Mouse (Mus musculus) spleen, postnatal 4 days (tissue): ENCODE data around the gene Dtd1.

Source experiments
- DNase-seq, 2 experiments: peaks; one replicate each; pipeline ENCODE4 v3.0.0; 2022; ENCODE audit warnings: low spot score in 2 of 2

Gene Dtd1

DNA sequence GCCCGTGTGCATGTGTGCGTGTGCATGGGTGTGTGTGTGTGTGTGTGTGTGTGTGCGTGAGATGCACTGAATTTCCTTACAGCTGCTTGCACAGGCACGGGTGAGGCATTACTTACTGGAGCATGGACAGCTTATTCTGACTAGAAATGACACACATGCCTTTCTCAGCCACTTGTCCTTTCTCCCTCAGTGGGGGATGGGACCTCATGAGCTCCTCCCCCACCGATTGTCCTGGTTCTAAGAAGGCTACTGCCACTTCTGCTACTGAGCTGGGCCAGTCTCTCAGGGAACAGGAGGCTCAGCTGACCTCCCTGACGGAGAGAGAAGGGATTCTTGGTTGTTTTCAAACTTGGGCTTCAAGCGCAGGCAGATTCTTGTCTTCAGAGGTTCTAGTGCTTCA, 40.4 kb downstream of the Dtd1 start:
- no peak for DNase-seq

DNA sequence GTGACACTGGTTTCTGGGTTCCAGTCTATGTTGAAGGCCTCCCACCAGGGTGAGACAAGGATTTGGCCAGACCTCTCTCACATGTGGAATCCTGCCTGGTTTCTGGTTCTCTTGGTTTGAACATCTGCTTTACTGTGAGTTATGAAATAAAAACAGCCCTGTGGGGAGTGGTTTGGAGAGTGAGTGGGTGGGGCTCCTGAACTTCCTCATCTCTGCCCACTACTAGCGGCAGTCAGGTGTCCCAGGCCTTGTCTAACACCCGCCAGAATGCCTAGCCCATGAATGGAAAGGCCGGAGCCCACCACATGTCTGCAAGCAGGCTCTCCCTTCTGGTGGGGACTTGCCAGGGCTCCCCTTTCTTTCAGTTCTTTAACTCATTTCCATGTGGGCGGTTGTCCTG, 42.3 kb downstream of the Dtd1 start:
- DNase-seq, result peak in 1 of 2 experiments; percentile 25

DNA sequence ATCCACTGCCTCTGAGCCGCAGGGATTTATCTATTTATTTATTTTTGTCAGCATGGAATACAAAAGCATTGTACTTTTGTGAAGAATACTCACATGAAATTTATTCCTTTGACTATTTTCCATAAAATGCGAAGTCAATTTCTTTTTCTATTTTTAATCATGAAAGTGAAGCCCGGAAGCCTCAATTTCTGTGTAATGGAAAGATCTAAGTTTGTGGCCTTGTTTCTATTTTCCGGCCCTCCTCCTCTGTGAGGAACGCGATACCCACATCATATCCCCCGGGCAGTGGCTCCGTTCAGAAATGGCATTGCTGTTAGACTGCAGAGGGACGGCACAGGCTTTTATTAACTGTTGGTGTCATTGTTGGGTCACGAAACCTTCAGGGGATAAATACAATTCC, 46.7 kb downstream of the Dtd1 start:
- no peak for DNase-seq

DNA sequence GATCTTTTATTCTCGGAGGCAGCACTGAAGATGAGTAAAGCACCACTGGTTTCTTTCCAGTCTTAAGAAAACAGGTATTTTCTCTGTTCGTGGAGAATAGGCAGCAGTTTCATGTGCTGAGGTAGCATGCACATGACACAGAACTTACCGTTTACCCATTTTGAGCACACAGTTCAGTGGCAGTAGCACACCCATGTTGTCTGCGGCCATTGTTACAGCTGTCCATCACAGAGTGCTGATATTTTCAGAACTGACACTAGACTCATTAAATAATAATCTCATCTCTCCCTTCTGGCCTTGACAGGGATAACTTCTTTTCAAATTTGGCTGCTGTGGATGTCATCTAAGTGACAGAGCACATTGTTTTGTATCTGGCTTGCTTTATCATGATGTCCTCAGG, 47.5 kb downstream of the Dtd1 start:
- no peak for DNase-seq

DNA sequence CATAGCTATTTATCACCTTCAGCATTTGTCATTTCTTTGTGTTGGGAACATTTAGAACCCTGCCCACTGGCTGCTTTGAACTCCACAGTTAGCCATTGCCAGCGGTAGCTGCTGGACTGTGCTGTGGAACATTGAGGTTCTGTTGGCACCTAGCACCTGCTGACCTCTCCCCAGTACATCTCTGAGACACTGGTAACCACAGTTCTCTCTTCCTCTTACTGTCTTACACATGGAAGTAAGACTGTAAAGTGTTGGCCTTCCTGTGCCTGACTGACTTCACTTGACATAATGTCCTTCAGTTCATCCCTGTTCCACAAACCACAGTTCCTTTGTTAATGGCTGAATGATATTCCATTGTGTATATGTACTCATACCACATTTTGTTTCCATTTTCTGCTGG, 50.3 kb downstream of the Dtd1 start:
- DNase-seq, result no peak

DNA sequence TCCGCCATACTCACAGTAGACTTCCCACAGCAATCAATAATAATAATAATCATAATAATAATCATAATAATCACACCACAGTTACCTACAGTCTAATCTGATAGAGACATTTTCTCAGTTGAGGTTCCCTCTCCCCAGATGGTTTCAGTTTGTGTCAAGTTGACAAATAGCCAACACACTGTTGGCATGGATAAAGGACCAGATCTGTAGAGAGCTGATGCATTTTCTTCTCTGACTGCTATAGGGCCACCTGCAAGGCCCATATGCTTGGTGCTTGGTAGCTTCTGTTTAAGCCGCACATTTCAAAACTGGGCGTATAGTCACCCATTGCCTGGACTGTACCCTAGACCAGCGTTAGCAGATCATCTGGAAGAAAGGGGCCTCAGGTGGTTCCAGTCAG, 53.1 kb downstream of the Dtd1 start:
- no peak for DNase-seq

DNA sequence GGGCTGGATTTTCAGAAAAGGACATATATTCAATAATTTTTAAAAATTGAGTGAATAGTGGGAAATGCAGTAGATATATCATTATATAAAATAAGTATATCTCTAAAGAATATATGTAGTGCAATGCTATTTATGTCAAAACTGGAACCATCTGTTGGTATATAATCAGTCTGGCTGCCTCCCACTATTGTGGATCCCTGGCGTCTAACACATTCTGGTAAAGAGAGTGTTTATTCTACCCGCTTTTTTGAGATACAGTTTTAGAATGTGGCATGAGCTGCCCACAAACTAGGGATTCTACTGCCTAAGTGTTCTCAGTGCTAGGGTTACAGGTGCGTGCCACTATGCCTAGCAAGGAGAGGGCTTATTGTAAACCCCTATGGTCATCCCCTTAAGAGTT, 55.6 kb downstream of the Dtd1 start:
- no peak for DNase-seq

DNA sequence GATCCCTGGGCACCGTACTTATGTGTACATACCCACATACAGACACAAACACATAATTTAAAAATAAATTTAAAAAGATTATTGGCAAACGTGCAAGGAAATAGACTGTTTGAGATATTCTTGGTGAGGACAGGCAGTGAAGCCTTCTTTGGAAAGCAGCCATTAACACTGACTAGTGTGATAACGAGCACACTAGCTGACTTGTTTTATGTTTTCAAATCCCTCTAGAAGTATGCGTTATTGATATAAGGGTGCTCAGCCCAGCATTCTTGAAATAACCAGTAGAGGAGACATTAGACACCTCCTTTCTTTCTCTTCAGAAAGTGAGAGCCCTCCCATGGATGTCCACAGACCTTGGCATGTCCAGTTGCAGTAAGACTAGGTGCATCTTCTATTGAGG, 68.8 kb downstream of the Dtd1 start:
- DNase-seq, result no peak

DNA sequence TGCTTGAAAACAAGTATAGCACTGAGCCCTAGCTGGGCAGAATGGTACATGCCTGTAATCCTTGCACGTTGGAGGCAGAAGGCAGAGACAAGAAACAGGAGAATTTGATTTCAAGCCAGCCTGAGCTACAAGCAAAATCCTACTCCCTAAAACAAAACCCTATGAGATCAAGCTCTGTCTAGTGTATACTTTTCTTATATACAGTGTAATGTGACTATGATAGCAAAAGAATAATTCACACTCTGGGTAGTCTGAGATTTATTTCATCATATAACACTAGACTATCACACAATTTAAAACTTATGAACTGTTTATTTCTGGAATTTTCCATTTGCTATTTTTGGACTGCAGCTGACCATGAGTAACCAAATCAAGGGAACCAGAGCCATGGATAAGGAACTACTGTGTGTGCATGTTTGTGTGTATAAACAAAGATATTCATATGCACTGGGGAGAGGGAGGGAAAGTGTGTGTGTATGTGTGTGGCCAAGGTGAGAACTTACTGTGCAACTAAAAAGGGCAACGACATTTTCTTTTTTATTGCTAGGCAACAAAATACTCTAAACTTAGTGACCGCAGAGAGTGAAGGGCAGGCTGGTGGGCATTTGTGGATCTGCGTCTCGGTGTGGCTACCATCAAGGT, 70.7 kb downstream of the Dtd1 start:
- DNase-seq, result no peak

DNA sequence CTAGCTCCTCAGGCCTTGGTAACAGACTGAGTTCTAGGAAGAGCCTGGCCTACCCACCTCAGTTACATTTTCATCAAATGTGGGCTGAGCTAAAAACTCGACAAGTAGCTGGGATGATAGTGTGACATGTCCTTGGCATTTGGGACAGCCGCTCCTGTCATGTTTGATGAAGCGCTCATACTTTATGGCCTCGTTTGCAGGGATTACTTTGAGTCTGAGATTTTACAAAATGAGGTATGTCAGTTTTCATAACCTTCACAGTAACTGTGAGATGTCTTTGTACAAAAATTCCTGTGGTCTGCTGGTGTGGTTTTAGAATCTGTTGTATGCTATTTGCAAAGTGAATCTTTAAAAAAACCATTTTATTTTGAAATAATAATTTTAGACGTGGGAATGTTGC, 72.7 kb downstream of the Dtd1 start:
- no peak for DNase-seq

DNA sequence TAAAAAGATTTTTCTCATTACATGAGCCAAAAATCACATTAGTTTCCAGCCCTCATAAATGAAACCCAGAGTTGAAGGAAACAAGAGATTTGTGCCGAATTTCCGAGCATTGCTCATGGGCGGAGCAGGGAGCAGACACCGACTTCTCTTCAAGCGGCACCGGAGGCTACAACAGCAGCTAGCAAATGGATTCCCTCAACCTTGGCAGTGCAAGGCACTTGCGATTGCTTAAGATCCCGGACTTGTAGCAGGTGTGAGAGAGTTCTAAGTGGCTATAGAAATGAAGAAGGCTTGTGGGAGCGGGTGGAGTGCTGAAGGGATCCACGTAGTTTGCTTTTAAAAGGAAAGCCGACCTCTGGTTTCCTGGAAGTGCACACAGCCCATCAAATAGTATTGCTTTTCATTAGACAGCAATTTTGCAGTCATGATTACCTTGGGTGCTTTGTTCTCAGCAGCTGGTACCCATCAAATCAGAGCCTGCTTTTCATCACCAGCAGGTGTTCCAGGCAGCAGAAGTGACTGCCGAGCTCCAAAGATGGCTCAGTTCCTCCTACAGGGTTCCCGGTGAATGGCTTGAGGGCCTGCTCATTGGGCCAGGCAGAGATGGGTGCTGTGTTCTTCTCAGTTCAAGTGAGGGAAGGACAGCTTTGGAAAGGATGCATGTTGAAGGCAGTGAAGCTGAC, 77.0 kb downstream of the Dtd1 start:
- DNase-seq, result no peak

DNA sequence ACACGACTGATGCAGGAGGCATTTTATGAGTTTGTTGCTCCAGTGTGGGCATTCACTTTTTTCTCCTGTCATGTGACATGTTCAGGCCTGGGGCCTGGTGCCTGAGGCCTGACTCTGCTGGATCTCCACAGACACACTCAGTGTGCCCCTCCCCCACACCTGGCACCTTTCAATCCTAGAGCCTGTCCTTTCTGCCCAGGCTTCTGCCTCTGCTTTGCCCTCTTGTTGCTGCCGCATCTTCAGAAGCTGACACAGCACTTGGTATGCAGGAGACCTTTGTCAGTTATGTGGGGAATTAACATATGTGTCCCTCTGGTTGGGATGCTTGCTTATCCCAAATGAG, 77.5 kb downstream of the Dtd1 start:
- DNase-seq, result no peak

DNA sequence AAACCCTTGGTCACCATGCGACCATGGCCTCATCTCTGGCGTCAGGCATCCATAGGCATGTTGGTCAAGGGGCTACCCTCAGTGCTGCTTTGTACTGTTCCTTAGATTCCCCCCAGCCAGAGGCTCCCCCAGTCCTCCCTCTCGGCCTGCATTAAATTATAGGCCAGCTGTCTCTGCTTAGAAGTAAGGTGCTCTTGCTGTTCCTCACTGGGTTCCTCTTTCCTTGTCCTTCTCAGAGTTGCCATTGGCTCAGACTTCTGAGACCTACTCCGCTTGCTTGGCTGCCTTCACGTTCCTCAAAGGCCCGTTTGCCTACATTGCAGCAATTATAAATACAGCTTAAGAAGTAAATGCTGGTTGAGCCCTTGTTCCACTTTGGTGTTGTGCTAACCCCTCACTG, 79.1 kb downstream of the Dtd1 start:
- DNase-seq, result no peak

DNA sequence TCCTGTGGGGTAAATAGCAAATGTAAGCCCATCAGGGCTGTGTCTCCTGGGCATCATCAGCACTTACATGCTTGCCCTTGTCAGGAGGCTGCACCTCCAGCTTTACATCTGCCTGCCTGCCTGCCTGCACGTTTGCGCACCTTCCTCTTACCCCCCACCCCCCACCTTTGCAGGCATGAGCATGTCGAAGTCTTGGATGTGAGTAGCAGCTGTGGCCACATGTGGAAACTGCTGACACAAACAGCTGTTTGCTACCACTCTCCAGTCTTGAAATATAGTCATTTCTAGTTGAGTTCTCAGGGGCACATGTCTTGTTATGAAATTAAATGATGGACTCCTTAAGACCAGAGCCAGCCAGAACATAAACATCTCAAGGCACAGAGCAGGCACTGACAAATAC, 79.7 kb downstream of the Dtd1 start:
- DNase-seq, result no peak

DNA sequence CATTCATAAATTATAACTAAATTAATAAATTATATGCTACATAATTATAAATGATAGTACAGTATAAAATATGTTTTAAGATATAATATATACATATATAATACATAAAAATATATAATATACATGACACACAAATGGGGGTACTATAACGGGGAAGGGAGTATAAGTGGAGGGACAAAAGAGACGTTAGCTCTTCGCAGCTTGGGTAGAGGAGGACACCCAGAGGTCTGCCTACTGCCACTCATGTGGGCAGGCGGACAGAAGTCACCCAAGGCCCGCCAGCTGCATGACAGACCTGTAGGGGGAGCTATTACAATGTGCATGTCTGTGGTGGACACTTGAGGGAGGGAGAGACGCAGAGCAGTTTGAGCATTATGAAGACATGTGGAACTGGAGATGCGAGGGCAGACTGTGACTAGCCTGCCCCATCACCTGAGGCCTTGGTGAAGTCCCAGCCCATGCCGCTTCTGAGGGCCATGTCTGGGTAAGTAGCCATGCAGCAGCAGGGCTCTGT, 92.6 kb downstream of the Dtd1 start:
- DNase-seq, result peak in 1 of 2 experiments; percentile 19

DNA sequence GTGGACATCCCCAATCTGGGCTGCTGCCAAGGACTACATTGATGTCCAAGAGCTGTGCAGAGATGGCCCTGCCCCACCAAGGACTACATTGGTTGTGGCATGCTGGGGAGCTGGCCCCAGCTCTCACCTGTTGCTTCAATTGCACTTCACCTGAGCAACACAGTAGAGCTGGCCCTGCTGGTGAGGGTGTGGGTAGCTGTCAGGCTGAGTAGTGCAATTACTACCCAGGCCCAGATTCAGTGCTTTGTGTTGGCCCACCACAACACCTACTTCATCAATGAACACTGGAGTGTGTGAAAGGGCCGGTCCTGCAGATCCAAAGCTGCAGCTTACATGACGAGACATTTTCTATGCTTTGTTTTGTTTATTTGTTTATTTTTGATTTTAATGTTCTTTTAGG, 93.1 kb downstream of the Dtd1 start:
- DNase-seq, result no peak

DNA sequence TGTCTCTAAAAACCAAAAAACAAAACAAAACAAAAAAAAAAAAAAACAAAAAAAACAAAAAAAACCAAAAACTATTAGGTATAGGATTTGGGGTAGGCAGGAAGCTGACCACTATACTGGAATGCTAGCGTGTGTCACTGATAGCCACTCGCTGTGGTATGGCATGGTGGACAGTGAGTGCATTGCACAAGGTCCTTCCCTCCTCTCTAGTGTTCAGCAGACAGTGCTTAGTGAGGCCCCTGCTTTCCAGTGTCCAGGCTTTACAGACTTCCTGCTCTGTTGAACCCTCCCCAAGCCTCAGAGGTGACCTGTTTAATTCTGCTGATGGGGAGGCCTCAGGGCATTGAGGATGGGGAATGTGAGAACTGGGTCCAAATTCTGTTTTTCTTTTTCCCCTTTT, 95.2 kb downstream of the Dtd1 start:
- no peak for DNase-seq

DNA sequence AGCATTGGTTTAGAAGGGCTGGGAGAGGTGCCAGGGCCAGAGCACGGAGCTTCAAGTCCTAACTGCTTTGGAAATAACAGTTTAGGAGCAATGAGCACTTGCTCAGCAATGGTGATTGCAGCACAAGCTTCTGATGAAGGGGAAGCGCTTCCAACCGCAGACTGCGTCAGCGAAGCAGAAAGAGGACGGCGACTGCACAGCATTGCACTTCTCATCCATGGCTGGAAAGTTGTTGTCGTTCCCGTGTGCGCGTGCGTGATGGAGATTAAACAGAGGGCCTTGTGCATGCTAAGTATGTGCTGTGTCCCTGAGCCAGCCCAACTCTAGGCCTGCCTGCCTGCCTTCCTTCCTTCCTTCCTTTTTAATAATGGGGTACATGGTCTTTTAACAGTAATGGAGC, 98.3 kb downstream of the Dtd1 start:
- no peak for DNase-seq

DNA sequence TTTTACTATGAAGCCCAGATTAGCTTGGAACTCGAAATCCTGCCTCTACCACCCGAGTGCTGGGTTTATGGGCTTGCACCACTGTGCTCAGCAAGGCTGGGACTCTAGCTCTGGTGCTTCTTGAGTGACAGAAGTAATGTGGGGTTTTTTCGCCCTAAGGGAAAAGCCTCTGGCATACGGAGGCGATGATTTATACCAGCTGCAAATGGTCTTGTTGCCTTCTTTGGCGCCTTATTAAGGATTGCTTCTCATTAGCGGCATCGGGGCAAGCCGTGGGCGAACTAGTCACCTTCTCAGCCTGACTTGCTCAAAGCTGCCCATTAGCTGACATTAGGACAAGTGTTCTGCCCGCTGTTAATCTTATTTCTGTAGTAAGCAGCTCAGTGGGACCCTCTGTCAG, 100.9 kb downstream of the Dtd1 start:
- no peak for DNase-seq

DNA sequence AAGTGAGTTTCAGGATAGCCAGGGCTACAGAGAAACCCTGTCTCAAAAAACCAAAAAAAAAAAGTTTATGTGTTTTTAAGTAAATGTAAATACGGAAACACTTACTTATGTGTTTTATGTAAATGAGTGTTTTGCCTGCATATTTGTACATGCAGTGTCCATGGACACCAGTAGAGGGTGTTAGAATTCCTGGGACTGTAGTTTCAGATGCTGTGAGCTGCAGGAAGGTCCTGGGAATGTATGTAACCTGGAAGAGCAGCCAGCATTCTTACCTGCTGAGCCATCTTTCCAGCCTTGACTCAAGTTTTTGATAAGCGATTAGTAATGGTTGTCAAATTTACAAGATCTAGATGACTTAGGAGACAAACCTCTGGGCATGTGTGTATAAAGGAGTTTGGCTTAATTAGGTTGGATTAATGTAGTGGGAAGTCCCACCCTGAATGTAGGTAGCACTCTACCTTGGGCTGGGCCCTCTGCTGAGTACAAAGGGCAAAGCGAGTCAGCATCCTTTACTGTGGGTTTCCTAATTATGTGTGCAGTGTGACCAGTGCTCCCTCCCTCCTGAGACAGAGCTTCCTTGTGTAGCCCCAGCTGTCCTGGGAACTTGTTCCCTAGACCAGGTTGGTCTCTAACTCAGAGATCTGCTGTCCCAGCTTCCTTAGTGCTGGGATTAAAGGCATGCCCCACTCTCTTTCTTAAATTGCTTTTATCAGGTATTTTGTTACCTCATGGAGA, 101.9 kb downstream of the Dtd1 start:
- DNase-seq, result no peak

DNA sequence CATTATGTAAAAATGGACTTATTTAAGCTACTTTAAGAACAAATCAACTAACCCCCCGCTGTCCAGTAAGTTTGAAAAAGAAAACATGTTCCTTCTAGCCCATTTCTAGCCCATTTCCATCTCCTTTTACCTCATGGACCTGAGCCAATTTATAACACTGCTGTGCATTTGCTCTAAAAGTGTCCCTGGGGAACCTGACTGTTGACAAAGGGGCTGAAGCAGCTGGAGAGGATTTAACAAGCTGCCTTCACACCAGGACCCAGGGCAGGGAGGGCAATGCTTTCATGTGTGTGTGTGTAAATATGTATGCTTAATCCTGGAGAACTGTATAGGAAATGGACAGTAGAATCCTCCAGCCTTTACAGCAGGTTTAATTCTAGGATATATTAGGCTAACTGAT, 109.6 kb downstream of the Dtd1 start:
- DNase-seq, result no peak

DNA sequence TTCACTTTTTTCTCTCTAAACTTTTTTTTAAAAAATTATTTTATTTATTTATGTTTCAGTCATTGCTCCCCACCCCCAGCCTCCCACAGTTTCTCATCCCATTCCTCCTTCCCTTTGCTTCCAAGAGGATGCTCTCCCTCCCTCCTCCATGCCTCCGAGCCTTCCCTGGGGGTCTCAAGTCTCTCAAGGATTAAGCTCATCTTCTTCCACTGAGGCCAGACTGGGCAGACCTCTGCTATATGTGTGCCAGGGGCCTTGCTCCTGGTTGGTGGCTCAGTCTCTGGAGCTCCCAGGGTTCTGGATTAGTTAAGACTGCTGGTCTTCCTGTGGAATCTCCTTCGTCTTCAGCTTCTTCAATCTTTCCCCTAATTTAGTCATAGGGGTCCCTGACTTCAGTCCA, 110.0 kb downstream of the Dtd1 start:
- DNase-seq, result no peak

DNA sequence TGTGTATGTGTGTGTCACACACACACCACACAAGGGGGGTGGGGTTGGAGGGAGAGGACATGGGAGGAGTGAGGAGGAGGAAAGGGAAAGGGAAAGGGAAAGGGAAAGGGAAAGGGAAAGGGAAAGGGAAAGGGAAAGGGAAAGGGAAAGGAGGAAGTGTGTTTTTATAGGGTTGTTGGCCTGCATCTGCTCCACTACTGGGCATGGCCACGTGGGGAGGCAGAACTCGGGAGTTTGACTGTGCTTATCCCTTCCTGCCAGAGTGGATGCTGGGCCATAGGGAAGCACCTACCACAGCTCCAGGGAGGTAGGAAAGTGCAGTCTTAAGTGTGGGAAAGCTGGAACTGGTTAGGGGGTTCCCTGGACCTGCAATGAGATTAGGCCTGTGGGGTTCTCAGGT, 114.9 kb downstream of the Dtd1 start:
- DNase-seq, result no peak
